Mouse (Mus musculus) C2C12 (cell line): ENCODE data around the gene Oit1.

Experiments used
- CTCF ChIP-seq: IDR thresholded peaks from one replicate; pipeline ENCODE4 v1.5.1; 2011; ENCODE audit not compliant: control insufficient read depth, insufficient read depth, insufficient read length
- USF1 ChIP-seq: IDR thresholded peaks from one replicate; pipeline ENCODE4 v1.6.1; 2011; ENCODE audit warnings: low read depth, mild to moderate bottlenecking, control low read depth, moderate library complexity

GRCm38 (mm10) chr14:8418610-8419009, 40.1 kb upstream of the Oit1 start:
- TF ChIP-seq CTCF (no peak), USF1 (no peak)
